Mouse (Mus musculus): ENCODE data around the gene Urad.

Gene Urad

DNA sequence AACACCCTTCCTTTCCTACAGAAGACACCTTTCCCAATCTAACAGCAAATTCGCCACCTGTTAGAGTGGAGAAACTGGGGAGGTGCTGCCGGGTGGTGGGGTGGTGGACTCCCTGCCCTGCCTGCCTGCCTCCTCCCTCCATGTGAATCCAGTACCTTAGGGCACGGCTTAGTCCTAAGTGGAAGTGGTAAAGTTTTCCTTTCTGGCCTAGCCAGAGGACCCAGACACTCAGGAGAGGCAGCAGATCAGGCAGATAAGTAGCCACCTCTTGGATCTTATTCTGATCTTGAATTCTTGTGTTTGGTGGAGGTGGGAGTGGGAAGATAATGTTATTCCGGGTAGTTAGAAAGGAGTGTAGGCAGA is 22.3 kb downstream of the Urad start:
- no peak for DNase-seq (ENCODE audit: low spot score)

DNA sequence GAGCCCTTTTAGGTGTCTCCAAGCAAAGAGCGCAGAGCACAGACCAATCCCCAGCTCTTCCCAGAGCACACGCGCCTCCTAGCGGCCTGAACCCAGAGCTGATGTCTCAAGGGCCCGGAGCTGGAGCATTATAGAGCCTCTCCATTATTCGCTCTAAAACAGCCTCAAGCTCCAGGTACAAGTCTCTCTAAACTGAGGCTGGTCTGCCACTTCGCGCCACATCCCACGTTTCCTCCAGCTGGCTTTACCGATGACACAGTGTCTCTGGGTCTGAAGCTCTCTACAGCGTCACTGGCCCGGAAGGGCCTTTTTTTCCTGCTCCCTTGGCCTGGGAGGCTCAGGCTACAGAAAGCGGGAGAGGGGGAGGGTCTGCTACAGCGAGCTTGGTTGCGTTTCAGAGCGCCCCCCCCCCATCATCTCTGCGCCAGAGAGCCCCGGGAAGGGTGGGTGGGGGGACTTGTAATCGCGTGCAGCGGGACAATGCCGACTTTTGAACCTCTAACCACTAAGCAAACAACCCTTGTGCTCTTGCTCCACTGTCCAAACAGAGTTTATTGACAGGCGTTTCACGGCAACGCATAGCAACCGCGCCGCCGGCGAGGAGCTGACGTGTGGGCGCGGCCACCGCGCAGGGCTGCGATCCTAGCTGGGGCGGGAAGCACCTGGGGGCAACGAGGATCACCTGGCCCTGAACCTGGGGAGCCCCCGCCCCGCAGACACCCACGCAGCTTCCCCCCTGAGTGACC is 22.8 kb downstream of the Urad start:
- DNase-seq (ENCODE audit: low spot score), result no peak

DNA sequence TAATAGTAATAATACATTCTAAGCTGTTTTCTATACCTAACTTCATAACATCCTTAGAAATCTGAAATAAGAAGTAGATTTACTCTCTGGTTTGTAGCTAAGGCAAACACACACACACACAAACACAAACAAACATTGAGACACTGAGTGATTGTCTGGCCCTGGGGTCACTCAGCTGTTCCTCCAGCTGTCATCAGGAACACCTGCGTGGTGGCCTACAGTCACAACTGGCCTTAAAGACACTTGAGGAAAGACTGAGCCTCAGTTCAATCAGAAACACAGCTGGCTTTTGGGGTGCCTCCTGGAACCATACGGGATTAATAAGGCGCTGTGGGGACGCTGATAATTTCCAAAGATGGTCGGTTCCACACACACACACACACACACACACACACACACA is 25.0 kb downstream of the Urad start:
- no peak for DNase-seq (ENCODE audit: low spot score)

DNA sequence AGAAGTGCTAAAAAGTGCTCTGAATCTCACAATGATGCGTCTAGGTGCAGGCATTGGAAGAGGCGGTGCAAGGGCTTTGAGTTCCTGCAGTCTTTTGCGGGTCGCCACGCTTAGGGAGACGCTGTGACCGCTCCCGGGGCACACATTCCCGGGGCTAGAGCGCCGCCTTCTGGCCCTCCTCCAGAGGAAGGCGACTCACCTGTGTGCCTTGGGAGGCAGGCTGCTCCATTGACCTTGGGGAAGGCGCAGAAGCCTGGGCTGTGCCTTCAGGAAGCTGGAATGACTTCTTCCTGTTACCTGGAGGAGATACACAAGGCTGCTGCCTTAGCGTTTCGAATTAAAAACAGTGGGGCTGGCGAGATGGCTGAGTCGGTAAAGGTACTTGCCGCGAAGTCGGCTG is 28.1 kb downstream of the Urad start:
- DNase-seq (ENCODE audit: low spot score), result no peak

DNA sequence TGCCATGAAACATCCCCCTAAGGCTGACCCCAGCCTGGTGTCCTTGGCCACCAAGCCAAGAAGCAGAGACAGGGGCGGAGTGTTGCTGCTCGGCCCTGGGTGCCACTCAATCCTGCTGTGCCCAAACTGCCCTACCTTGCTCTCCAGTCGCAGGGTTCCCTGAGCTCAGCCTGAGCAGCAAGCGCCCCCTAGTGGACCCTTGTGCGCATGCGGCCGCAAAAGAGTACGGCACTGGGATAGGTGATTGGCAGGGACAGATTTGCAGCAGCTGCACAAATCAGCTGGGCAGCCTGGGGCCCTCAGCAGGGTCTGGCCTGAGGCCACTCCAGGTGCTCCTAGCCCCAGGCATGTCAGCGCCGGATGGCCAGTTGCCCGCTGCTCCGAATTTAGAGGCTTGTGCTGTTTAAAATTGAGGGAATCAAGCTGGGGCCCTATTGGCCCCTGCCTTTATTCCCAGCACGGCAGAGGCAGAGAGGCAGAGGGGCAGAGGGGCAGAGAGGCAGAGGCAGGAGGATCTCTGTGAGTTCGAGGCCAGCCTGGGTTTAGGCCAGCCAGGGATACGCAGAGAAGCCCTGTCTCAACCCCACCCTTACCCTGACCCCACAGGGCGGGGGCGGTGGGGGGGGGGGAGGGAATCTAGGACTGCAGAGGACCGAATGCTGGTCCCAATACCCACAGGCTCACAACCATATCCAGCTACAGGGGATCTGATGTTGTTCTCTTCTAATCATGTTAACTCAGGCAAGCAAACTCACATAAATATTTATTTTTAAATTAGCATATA is 28.9 kb downstream of the Urad start:
- DNase-seq (ENCODE audit: low spot score), result no peak

DNA sequence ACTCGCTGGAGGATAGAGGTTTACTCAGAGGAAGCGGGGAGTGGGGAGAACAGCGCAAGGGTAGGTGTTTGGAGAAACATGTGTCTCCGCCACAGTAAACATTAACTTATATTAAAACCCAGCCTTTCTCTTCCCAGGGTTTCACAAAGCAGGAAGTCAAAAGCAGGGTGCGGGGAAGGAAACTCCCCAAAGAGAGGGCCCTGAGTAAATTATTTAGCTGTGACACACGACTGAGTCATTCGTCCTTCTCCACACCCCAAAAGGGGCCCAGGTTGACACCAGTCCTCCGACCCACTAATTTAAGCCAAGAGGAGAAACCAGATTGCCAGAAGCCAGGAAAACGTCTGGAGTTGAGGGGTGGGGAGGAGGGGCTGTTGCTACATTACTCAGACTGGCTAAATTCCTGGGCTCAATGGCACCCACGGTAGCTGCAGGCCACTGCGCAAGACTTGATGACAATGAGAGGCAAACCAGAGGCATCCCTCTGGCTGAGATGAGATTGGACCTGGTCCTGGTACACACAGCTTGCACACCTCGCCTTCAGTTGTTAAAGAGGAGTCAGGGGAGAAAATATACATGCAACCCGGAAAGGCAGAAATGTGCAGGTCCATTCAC is 29.6 kb downstream of the Urad start:
- DNase-seq (ENCODE audit: low spot score), result no peak

DNA sequence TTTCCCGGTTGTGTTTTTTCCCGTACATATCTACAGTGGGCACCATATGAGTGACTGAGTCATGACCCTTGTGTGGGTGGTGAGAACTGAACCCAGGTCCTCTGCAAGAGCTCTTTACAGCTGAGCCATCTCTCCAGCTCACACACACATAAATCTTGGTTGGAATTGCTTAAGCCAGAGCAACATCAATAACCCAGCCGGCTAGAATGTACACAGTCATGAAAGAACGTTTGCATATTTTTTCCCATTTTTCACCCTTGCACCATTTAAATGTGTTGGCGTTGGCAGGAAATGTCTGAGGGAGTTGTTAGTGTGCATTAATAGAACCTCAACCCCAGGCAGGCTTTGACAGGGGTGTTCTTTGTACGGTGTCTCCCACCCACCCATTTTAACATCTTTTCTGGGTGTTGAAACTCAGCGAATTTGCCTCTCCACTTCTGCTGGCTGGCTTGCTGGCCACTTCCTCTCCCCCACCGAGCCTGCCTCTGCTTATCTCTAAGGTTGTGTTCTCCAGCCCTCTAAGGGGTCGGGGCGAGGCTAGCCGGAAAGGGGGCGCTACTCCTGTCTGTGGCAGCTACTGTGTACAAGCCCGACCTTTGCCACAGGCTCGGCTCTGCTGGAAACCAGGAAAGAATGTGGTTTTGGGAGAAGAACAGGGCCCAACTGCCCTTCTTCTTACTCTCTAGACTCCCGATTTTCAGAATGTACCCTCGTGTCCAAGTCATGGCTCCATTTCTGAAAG is 30.3 kb downstream of the Urad start:
- no peak for DNase-seq (ENCODE audit: low spot score)

DNA sequence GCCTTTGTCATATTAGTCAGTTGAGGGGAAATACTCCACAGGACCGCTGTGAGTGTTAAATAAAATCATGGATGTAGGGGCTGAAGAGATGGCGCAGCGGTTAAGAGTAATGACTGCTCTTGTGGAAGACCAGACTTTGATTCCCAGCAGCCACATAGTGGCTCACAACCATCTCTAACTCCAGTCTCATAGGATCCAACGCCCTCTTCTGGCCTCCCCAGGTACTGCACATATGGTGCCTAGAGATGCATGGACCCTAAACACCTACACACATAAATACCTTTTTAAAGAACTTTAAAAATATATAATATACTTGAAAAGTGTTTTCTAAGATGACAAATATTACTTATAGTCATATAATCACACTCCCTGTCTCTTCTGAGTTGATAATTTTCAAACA is 37.9 kb downstream of the Urad start:
- DNase-seq (ENCODE audit: low spot score), result no peak

DNA sequence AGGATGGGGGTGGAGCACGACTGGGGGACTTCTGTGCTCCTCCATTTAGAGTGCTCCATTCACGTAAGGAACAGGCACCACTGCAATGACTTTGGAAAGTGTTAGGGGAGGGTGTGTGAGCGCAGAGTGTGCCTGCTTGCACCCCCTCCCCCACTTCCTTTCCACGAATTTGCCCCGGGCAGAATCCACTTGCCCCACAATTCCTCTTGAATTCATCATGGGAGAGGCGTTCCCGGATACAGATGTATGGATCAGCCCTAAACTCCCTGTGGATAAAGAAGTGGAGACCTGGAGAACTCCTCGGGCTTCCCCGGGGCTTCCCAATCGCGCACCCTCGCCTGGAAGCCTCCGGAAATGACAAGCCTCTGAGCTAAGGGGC is 44.7 kb downstream of the Urad start:
- no peak for DNase-seq (ENCODE audit: low spot score)

DNA sequence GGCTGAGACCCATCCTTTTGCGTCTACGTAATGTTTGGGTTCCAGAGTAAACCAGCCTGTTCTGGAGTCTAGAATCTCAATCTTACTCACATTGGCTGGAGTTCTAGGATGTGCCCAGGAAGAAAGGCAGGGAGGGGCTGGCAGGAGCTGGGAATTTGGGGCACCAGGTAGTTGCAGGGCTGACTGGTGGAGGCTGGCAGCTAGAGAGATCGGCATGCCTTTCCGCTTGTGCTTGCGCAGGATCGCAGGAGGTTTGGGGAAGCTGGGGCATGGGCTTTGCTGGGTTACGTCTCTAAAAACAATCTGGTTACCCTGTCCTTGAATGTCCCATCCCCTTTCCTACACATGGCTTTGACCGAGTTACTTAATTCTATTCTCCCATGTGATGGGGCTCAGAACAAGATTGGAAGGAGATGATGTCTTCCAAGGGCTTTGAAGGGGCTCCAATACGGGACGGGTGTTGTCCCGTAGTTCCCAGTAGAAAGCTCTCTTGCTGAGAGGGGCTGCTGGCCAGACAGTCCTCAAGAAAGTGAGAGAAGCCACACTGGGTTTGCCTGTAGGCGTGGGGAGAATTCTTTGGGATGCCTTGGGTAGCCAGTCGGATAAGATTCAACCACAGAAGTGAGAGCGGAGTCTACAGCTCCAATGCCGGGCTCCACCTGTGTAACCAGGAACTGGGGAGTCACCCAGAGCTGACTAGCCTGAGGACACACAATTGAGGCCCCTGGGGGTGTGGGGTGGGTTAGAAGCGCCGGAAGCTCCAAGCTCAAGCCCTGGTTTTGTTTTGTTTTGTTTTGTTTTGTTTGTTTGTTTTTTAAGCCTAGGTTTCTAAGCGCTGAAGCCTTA is 45.3 kb downstream of the Urad start:
- no peak for DNase-seq (ENCODE audit: low spot score)

DNA sequence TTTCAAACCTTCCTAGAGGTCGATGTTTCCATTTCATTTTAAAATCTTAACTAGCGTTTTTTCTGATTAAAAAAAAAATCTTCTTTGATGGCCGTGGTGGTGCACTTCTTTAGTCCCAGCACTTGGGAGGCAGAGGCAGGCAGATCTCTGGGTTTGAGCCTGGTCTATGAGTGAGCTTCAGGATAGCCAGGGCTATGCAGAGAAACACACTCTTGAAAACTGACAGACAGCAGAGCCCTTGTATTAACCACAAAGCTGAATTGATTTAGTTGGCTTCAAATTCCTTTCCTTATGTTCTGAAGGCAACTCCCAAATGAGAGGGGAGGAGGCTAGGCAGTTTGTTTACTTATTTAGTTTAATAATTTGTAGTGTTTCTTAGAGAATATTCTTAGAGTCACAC is 46.5 kb downstream of the Urad start:
- no peak for DNase-seq (ENCODE audit: low spot score)

DNA sequence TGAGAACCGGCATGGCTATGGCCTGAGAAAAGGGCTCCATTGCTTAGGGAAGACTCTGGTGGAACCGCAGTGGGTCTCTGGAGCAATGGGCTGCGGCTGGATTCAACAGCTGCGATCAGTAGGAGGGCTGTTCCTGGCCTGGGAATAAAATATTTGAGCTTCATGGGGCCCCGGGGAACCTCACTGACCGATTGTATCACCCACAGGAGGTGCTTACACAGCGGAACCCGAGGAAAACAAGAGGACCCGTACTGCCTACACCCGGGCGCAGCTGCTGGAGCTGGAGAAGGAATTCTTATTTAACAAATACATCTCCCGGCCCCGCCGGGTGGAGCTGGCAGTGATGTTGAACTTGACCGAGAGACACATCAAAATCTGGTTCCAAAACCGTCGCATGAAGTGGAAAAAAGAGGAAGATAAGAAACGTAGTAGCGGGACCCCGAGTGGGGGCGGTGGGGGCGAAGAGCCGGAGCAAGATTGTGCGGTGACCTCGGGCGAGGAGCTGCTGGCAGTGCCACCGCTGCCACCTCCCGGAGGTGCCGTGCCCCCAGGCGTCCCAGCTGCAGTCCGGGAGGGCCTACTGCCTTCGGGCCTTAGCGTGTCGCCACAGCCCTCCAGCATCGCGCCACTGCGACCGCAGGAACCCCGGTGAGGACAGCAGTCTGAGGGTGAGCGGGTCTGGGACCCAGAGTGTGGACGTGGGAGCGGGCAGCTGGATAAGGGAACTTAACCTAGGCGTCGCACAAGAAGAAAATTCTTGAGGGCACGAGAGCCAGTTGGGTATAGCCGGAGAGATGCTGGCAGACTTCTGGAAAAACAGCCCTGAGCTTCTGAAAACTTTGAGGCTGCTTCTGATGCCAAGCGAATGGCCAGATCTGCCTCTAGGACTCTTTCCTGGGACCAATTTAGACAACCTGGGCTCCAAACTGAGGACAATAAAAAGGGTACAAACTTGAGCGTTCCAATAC is 47.8 kb downstream of the Urad start:
- DNase-seq (ENCODE audit: low spot score), result no peak

DNA sequence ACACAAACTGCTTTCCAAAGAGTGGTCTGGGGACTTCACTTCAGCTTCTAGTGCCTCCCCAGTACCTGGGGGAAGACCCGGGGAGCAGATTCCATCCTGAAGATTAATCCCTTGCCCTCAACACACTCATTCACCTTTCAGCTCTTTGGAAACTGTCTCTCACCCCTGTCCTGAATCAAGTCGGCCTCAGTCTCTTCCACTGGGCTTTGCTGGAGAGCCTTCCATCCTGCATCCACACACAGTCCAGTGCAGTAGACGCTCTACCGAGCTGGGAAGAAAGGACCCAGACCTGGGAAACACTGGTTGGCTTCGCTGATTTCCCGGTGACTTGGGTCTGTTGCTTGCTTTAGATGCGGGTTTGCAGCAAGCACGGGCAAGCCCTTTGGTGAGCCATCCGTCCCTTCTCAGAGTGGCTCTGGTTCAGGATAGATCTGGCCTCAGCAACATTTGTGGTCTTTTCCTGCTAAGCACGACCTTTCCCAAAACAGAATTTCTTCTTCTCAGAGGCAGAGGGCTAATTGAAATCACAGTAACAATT is 49.4 kb downstream of the Urad start:
- no peak for DNase-seq (ENCODE audit: low spot score)

DNA sequence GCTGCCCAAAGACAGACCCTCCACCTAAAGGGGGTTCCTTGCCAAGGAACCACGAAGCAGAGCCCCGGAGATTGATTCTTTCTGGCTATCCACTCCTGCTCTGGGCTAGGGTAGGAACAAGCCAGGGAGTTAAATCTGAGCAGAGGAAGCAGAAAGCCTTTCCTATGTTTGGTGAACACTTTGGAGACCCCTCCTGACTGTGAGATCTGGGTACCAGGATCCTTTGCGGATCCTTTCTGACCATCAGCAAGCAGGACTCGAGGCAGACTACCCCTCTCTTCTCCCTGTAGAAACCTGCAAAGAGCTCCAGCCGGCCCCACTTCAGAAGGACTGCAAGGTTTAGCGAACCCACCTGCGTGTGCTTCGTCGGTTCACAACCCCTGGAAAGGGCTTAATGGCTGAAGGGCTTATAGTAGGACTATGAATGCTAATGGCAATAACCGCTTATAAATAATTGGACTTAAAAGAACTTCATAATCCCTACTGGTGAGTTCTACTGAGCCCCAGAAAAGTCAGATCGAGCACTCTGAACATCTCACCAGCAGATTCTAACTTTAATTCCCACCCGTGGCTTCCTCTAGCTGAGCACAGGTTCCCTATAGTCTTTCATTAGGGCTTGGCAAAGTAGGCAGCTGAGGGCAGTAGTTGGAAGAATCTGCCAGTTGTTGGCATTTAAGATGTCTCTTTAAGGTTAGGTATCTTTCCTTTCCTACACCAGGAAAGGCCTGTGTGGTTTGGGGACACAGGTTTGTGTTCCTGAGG is 50.0 kb downstream of the Urad start:
- DNase-seq (ENCODE audit: low spot score), result no peak

DNA sequence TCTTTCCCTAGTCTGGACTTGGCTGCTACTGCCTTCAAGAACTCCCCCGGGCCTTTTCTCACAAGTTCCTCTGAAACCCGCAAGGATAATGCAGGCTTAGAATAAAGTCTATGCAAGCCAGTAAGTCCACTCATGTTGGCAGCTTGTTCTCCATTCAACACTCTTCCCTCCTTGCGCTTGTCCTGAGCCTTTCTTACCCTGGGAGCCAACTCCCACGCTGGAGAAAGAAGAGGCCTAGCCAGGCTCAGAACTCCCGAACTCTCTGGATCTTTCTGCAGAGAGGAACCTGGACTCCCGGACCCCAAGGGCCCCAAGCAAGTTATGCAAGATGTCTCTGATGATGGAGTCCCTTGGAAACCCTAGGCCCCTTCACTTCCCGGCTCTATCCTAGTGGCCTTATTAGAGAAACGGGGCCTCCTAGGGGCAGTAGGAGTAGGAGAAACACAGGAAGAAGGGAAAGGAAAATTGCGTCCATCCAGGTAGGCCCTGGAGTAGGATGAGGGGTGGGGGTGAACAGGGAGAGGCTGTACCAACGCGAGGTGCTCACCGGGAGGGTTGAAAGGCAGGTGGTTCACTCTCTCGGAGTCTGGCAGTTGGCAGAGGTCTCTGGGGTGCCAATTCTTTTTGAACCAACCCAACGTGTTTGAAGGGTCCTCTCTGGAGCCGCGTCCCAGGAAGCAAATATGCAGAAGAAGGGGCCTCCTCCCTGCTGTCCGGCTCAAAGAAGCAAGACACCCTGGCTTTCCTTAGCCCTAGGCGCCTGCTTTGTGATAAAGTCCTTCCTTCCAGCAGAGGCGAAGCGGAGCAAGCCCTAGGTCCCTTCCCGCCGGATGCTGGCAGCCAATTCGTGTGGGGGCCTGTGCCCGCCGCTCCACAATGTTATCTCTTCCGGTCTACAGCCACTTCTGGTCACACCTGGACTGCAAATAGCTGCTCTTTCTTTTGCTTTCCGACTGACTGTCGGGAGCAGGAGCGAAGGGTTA is 51.3 kb downstream of the Urad start:
- DNase-seq (ENCODE audit: low spot score), result no peak

DNA sequence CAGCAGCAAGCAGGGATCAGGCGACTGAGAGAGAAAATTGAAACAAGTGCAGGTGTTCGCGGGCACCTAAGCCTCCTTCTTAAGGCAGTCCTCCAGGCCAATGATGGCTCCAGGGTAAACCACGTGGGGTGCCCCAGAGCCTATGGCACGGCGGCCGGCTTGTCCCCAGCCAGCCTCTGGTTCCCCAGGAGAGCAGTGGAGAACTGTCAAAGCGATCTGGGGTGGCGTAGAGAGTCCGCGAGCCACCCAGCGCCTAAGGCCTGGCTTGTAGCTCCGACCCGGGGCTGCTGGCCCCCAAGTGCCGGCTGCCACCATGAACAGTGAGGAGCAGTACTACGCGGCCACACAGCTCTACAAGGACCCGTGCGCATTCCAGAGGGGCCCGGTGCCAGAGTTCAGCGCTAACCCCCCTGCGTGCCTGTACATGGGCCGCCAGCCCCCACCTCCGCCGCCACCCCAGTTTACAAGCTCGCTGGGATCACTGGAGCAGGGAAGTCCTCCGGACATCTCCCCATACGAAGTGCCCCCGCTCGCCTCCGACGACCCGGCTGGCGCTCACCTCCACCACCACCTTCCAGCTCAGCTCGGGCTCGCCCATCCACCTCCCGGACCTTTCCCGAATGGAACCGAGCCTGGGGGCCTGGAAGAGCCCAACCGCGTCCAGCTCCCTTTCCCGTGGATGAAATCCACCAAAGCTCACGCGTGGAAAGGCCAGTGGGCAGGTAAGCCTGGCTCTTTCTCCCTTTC is 52.1 kb downstream of the Urad start, which contains the start of gene Pdx1:
TSS of gene Pdx1 (plus strand) at position 34 of the 747 bp plus-strand sequence.
- DNase-seq (ENCODE audit: low spot score), result no peak

DNA sequence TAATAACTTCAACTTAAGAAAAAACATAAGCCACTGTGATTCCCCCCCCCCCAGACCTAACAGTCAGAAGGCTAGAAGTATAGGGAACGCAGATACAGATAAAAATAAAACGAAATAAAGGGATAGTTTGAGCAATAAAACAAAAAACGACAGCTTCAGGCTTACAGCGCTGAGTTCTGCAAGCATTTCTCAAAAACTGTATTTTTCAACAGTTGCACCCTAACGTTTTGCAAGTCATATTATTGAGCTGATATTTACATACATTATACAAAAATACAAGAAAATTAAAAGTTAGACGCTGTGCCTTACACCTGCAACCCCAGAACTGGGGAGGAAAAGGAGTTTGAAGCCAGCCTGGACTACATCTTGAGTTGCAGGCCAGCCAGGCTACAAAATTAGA is 52.9 kb downstream of the Urad start:
- DNase-seq (ENCODE audit: low spot score), result no peak
